Mouse (Mus musculus) embryonic facial prominence, embryonic 14.5 days (tissue): ENCODE measurements around the gene Olfr523. TPM values are rescaled to one million over a fixed set of nuclear protein-coding genes. Genes with fewer than 3 reads are reported as not detected.

Experiments
- ATAC-seq: fragments of 200-750 bp; cut with Nextera tagmentation; 2 replicates; pipeline ENCODE4 v1.8.0; 2017; ENCODE audit warnings: low read depth, moderate number of reproducible peaks, moderate TSS enrichment
- DNase-seq: peaks from one replicate; pipeline ENCODE4 v3.0.0-alpha.2; 2015; ENCODE audit warnings: low spot score
- H3K27ac ChIP-seq: fragments of 300-500 bp; sonication (generic); replicated peaks from 2 replicates; pipeline ENCODE4 v1.5.1; 2014; ENCODE audit warnings: low read depth, mild to moderate bottlenecking, low read length, moderate library complexity
- H3K27me3 ChIP-seq: fragments of 300-500 bp; sonication (generic); replicated peaks from 2 replicates; pipeline ENCODE4 v1.6.1; 2014; ENCODE audit warnings: low read length; ENCODE audit not compliant: control insufficient read depth, insufficient read depth
- H3K36me3 ChIP-seq: fragments of 300-500 bp; sonication (generic); 2 replicates; pipeline ENCODE4 v1.6.1; 2014; ENCODE audit warnings: low read length, mixed read lengths; ENCODE audit not compliant: control insufficient read depth, insufficient read depth
- H3K4me1 ChIP-seq: fragments of 300-500 bp; sonication (generic); 2 replicates; pipeline ENCODE4 v1.6.1; 2014; ENCODE audit warnings: antibody characterized with exemption, low read length; ENCODE audit not compliant: control insufficient read depth, insufficient read depth
- H3K4me2 ChIP-seq: fragments of 300-500 bp; sonication (generic); 2 replicates; pipeline ENCODE4 v1.6.1; 2014; ENCODE audit warnings: low read depth, mild to moderate bottlenecking, low read length, moderate library complexity, mixed read lengths
- H3K4me3 ChIP-seq: fragments of 300-500 bp; sonication (generic); 2 replicates; pipeline ENCODE4 v1.5.1; 2014; ENCODE audit warnings: low read depth, mild to moderate bottlenecking, low read length
- H3K9ac ChIP-seq: fragments of 300-500 bp; sonication (generic); 2 replicates; pipeline ENCODE4 v1.6.1; 2014; ENCODE audit warnings: low read depth, mild to moderate bottlenecking, low read length, moderate library complexity, mixed read lengths
- H3K9me3 ChIP-seq: fragments of 300-500 bp; sonication (generic); 2 replicates; pipeline ENCODE4 v1.6.1; 2016; ENCODE audit warnings: low read length; ENCODE audit not compliant: control insufficient read depth
- WGBS: fragments of 180-500 bp; shearing (Covaris S2); extraction: QIAGEN DNeasy Blood & Tissue Kit; methylation state at CpG from one replicate; pipeline ENCODE4 v1.1.7; 2014; 5-methylcytosine and 5-hydroxymethylcytosine counted together
- polyA plus RNA-seq: library from polyadenylated mRNA; unstranded; fragments of >200 nt; fragmentation: Nextera tagmentation; extraction: Ambion mirVana; gene quantifications from 2 replicates; pipeline ENCODE4 v1.2.1, GENCODE M21; 2014

The Olfr523 gene
- polyA plus RNA-seq, 1 experiment from 2014 or later: 0.22 TPM

- Histone ChIP-seq H3K27ac (no peak overlapping the region), H3K4me2 (no peak overlapping the region), H3K36me3 (no peaks in the 10 kb centered on the region), H3K9me3 (no peaks in the 10 kb centered on the region), H3K4me1 (no peaks in the 10 kb centered on the region), H3K27me3 (peaks cover 5% of the 10 kb centered on the region), H3K4me3 (no peak overlapping the region), H3K9ac (no peak overlapping the region)
- DNase-seq: no peak
- WGBS: 81% methylated on average over 3 of the region's 3 CpGs
- no peak for ATAC-seq
These were observed 12.7 kb upstream of the Olfr523 start for GRCm38 (mm10) chr7:140160363-140160762.

- Histone ChIP-seq H3K27me3 (no peaks in the 10 kb centered on the region), H3K9me3 (peaks cover 5% of the 10 kb centered on the region; the same call in 1 of the 2 replicates), H3K36me3 (no peaks in the 10 kb centered on the region), H3K4me3 (no peak within 1 kb of the TSS), H3K9ac (no peak within 1 kb of the TSS), H3K4me2 (no peak within 1 kb of the TSS), H3K4me1 (no peaks in the 10 kb centered on the region), H3K27ac (no peak within 1 kb of the TSS)
- no peak for DNase-seq
- WGBS: 72% methylated on average over 7 of the region's 7 CpGs
- ATAC-seq: no peak
These were observed 8.4 kb upstream of the Olfr523 start, which contains the start of gene Olfr522 for GRCm38 (mm10) chr7:140164664-140165063. TSS of gene Olfr522 (minus strand) at chr7:140164764.

GRCm38 (mm10) chr7:140167950-140168349 lies 5.1 kb upstream of the Olfr523 start:
- H3K9ac ChIP-seq: no peak overlapping the region
- H3K4me3 ChIP-seq: no peak overlapping the region
- ATAC-seq: no peak
- no peak overlapping the region for H3K4me2 ChIP-seq
- H3K27me3 ChIP-seq: no peaks in the 10 kb centered on the region
- no peak for DNase-seq
- no peak overlapping the region for H3K27ac ChIP-seq
- no peaks in the 10 kb centered on the region for H3K36me3 ChIP-seq
- H3K4me1 ChIP-seq: no peaks in the 10 kb centered on the region
- peaks cover 5% of the 10 kb centered on the region; the same call in 1 of the 2 replicates for H3K9me3 ChIP-seq
- WGBS: 77% methylated on average over 1 of the region's 1 CpGs

- no peak overlapping the region for H3K27ac ChIP-seq
- no peak overlapping the region for H3K4me3 ChIP-seq
- whole genome bisulfite sequencing: 72% methylated on average over 4 of the region's 4 CpGs
- H3K4me1 ChIP-seq: no peaks in the 10 kb centered on the region
- DNase-seq: no peak
- no peaks in the 10 kb centered on the region for H3K27me3 ChIP-seq
- no peak for ATAC-seq
- H3K4me2 ChIP-seq: no peak overlapping the region
- H3K36me3 ChIP-seq: no peaks in the 10 kb centered on the region
- peaks cover 5% of the 10 kb centered on the region; the same call in 1 of the 2 replicates for H3K9me3 ChIP-seq
- no peak overlapping the region for H3K9ac ChIP-seq
These were observed 3.6 kb upstream of the Olfr523 start for GRCm38 (mm10) chr7:140169386-140169785.

- ATAC-seq (no peak), DNase-seq (no peak)
- Histone ChIP-seq H3K9ac (no peak overlapping the region), H3K4me3 (no peak overlapping the region), H3K36me3 (no peaks in the 10 kb centered on the region), H3K27me3 (no peaks in the 10 kb centered on the region), H3K27ac (no peak overlapping the region), H3K4me2 (no peak overlapping the region), H3K4me1 (no peaks in the 10 kb centered on the region), H3K9me3 (peaks cover 5% of the 10 kb centered on the region; the same call in 1 of the 2 replicates)
- 90% methylated on average over 3 of the region's 3 CpGs for WGBS
These were observed 2.2 kb upstream of the Olfr523 start for GRCm38 (mm10) chr7:140170863-140171262.

- DNase-seq (no peak), ATAC-seq (no peak)
- Histone ChIP-seq H3K36me3 (no peaks in the 10 kb centered on the region), H3K27ac (no peak overlapping the region), H3K27me3 (no peaks in the 10 kb centered on the region; the same call in 1 of the 2 replicates), H3K4me1 (no peaks in the 10 kb centered on the region), H3K4me3 (no peak overlapping the region), H3K4me2 (no peak overlapping the region), H3K9me3 (no peaks in the 10 kb centered on the region), H3K9ac (no peak overlapping the region)
- WGBS: 84% methylated on average over 2 of the region's 2 CpGs
These were observed 6.2 kb downstream of the Olfr523 start for GRCm38 (mm10) chr7:140179176-140179575.

GRCm38 (mm10) chr7:140180692-140181091 lies 7.7 kb downstream of the Olfr523 start:
- H3K9ac ChIP-seq: no peak overlapping the region
- H3K27ac ChIP-seq: no peak overlapping the region
- H3K4me1 ChIP-seq: no peaks in the 10 kb centered on the region
- H3K36me3 ChIP-seq: no peaks in the 10 kb centered on the region
- DNase-seq (no peak), ATAC-seq (no peak)
- no peak overlapping the region for H3K4me3 ChIP-seq
- no peak overlapping the region for H3K4me2 ChIP-seq
- H3K27me3 ChIP-seq: no peaks in the 10 kb centered on the region; the same call in 1 of the 2 replicates
- WGBS: 79% methylated on average over 2 of the region's 2 CpGs
- no peaks in the 10 kb centered on the region for H3K9me3 ChIP-seq

GRCm38 (mm10) chr7:140184206-140184605 lies 11.2 kb downstream of the Olfr523 start:
- 87% methylated on average over 4 of the region's 4 CpGs for WGBS

More at GRCm38 (mm10) chr7:140184206-140184605, 11.2 kb downstream of the Olfr523 start:
- Histone ChIP-seq H3K9ac (no peak overlapping the region), H3K4me1 (no peaks in the 10 kb centered on the region), H3K27ac (no peak overlapping the region), H3K27me3 (no peaks in the 10 kb centered on the region), H3K9me3 (no peaks in the 10 kb centered on the region), H3K4me3 (no peak overlapping the region), H3K4me2 (no peak overlapping the region), H3K36me3 (no peaks in the 10 kb centered on the region)
- ATAC-seq: no peak
- DNase-seq: no peak
